Mouse (Mus musculus): ENCODE measurements around the gene Ric8b. TPM values are rescaled to one million over a fixed set of nuclear protein-coding genes. Genes with fewer than 3 reads are reported as not detected.

Gene Ric8b
- polyA plus RNA-seq, 1 experiment from 2014 or later = 15.5 TPM

DNA sequence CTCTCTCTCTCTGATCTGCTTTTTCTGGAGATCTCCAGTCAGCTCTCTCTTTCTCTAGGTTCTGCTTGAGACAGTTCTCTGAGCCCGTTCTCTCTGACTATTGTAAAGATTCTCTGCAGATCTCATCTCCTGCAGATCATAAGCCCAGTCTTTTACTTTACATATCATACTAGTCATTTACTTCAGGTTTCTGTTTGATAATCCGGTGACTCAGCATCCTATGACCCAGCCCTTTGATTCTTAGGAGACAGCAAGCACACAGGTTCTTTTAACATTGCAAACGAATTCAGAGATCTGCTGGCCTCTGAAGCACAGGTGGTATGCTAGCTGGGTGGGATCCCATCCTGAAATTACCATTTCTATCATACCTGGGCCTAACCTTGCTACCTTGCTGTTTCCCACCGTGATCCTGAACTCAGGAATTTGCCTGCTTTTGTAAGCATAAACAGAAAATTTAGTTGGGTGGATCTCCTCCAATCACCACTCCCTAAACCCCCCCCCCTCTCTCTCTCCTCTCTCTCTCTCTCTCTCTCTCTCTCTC is 133.3 kb downstream of the Ric8b start:
- no peak overlapping the region for H3K27ac ChIP-seq (ENCODE audit: low read length)
- H3K4me3 ChIP-seq (ENCODE audit: low read length) = no peak overlapping the region
- no peaks in the 10 kb centered on the region for H3K27me3 ChIP-seq (replicated peaks; ENCODE audit: control insufficient read depth, insufficient read depth, low read length)
- H3K4me2 ChIP-seq (ENCODE audit: low read depth, low read length) = no peak overlapping the region
- ATAC-seq = no peak
- no peak overlapping the region for H3K9ac ChIP-seq (ENCODE audit: low read depth, low read length)
- 52% methylated on average over 4 of the region's 4 CpGs for WGBS
- no peaks in the 10 kb centered on the region for H3K4me1 ChIP-seq (ENCODE audit: control insufficient read depth, insufficient read depth, low read length)
- no peaks in the 10 kb centered on the region for H3K9me3 ChIP-seq (ENCODE audit: control insufficient read depth, low read length)
- H3K36me3 ChIP-seq (ENCODE audit: control insufficient read depth, insufficient read depth, low read length) = no peaks in the 10 kb centered on the region

DNA sequence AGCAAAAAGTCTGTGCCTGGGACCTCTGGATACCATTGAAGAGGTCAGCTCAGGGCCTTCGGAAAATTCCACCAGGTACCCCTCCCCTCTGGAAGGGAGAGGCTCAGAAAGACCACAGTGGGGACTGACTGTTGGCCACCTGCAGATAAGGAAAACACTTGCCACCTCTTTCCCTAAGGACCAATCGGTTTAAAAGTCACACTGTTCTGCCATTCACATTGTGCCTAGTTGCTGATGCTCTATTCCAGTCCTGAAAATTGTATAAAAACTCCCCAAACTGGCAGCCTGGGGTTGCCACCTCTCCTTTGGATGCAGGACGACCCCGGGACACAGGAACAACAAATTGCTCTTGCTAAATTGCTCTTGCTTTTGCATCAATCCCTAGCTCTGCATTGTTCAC is 135.0 kb downstream of the Ric8b start:
- 30% methylated on average over 4 of the region's 4 CpGs for WGBS
- no peak overlapping the region for H3K4me2 ChIP-seq (ENCODE audit: low read depth, low read length)
- no peak overlapping the region for H3K27ac ChIP-seq (ENCODE audit: low read length)
- H3K4me1 ChIP-seq (ENCODE audit: control insufficient read depth, insufficient read depth, low read length) = no peaks in the 10 kb centered on the region
- H3K36me3 ChIP-seq (ENCODE audit: control insufficient read depth, insufficient read depth, low read length) = no peaks in the 10 kb centered on the region
- H3K9me3 ChIP-seq (ENCODE audit: control insufficient read depth, low read length) = no peaks in the 10 kb centered on the region
- no peak for ATAC-seq
- H3K9ac ChIP-seq (ENCODE audit: low read depth, low read length) = no peak overlapping the region
- H3K4me3 ChIP-seq (ENCODE audit: low read length) = no peak overlapping the region
- no peaks in the 10 kb centered on the region for H3K27me3 ChIP-seq (replicated peaks; ENCODE audit: control insufficient read depth, insufficient read depth, low read length)

DNA sequence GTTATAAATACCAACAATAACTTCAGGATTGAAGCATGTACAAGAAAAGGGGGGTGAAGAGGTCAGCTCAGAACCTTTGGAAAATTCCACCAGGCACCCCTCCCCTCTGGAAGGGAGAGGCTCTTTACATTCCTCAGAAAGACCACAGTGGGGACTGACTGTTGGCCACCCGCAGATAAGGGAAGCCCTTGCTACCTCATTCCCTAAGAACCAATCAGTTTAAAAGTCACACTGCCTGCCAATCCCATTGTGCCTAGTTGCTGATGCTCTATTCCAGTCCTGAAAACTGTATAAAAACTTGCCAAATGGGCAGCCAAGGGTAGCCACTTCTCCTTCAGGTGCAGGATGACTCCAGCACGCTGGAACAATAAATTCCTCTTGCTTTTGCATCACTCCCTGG is 137.5 kb downstream of the Ric8b start:
- no peak overlapping the region for H3K9ac ChIP-seq (ENCODE audit: low read depth, low read length)

More for the DNA sequence above, 137.5 kb downstream of the Ric8b start:
- no peak for ATAC-seq
- Histone ChIP-seq H3K27ac (ENCODE audit: low read length) (no peak overlapping the region), H3K9me3 (ENCODE audit: control insufficient read depth, low read length) (no peaks in the 10 kb centered on the region), H3K27me3 (replicated peaks; ENCODE audit: control insufficient read depth, insufficient read depth, low read length) (no peaks in the 10 kb centered on the region), H3K36me3 (ENCODE audit: control insufficient read depth, insufficient read depth, low read length) (no peaks in the 10 kb centered on the region), H3K4me3 (ENCODE audit: low read length) (no peak overlapping the region), H3K4me2 (ENCODE audit: low read depth, low read length) (no peak overlapping the region), H3K4me1 (ENCODE audit: control insufficient read depth, insufficient read depth, low read length) (no peaks in the 10 kb centered on the region)
- WGBS = 86% methylated on average over 2 of the region's 2 CpGs

Other genes starting within 250 kb of the Ric8b start
- gene Rfx4, start 161.6 kb upstream of the Ric8b start, polyA plus RNA-seq (2015; fragmentation: Nextera tagmentation; extraction: Ambion mirVana) = not detected in 2 replicates
- 0.26 and 0.45 TPM in 2 replicates for gene Fhl4, start 184.9 kb downstream of the Ric8b start, polyA plus RNA-seq (2015; fragmentation: Nextera tagmentation; extraction: Ambion mirVana)
- 47.7 and 48.9 TPM in 2 replicates for gene Tmem263, start 185.0 kb downstream of the Ric8b start, polyA plus RNA-seq (2015; fragmentation: Nextera tagmentation; extraction: Ambion mirVana)
- gene Mterf2, start 210.4 kb downstream of the Ric8b start, polyA plus RNA-seq (2015; fragmentation: Nextera tagmentation; extraction: Ambion mirVana) = 19.5 and 20.6 TPM in 2 replicates